Mouse (Mus musculus) limb, embryonic 10.5 days (tissue): Measurements from ENCODE around the gene Trpm3. TPM values are rescaled to one million over a fixed set of nuclear protein-coding genes. Genes with fewer than 3 reads are reported as not detected.

Experiments
- DNase-seq: peaks from one replicate; pipeline ENCODE4 v3.0.0-alpha.2; 2017; ENCODE audit warnings: low spot score
- H3K27ac ChIP-seq: fragments of 300-500 bp; sonication (generic); 2 replicates; pipeline ENCODE4 v1.5.1; 2016; ENCODE audit warnings: mild to moderate bottlenecking
- H3K27me3 ChIP-seq: fragments of 300-500 bp; sonication (generic); 2 replicates; pipeline ENCODE4 v1.6.1; 2016; ENCODE audit warnings: low read depth, mild to moderate bottlenecking; ENCODE audit not compliant: poor library complexity, severe bottlenecking
- H3K36me3 ChIP-seq: fragments of 300-500 bp; sonication (generic); 2 replicates; pipeline ENCODE4 v1.6.1; 2016; ENCODE audit warnings: mild to moderate bottlenecking, moderate library complexity
- H3K4me1 ChIP-seq: fragments of 300-500 bp; sonication (generic); 2 replicates; pipeline ENCODE4 v1.6.1; 2016
- H3K4me3 ChIP-seq: fragments of 300-500 bp; sonication (generic); 2 replicates; pipeline ENCODE4 v1.5.1; 2016; ENCODE audit warnings: mild to moderate bottlenecking, moderate library complexity
- H3K9me3 ChIP-seq: fragments of 300-500 bp; sonication (generic); replicated peaks from 2 replicates; pipeline ENCODE4 v1.6.1; 2016; ENCODE audit warnings: mild to moderate bottlenecking
- WGBS: fragments of 180-500 bp; shearing (Covaris S2); methylation state at CpG from one replicate; pipeline ENCODE4 v1.1.7; 2016; 5-methylcytosine and 5-hydroxymethylcytosine counted together
- polyA plus RNA-seq: library from polyadenylated mRNA; unstranded; fragments of >200 nt; fragmentation: Nextera tagmentation; extraction: Ambion mirVana; gene quantifications from 2 replicates; pipeline ENCODE4 v1.2.1, GENCODE M21; 2016

Gene Trpm3
- polyA plus RNA-seq = 0.49 and 0.93 TPM in 2 replicates

DNA sequence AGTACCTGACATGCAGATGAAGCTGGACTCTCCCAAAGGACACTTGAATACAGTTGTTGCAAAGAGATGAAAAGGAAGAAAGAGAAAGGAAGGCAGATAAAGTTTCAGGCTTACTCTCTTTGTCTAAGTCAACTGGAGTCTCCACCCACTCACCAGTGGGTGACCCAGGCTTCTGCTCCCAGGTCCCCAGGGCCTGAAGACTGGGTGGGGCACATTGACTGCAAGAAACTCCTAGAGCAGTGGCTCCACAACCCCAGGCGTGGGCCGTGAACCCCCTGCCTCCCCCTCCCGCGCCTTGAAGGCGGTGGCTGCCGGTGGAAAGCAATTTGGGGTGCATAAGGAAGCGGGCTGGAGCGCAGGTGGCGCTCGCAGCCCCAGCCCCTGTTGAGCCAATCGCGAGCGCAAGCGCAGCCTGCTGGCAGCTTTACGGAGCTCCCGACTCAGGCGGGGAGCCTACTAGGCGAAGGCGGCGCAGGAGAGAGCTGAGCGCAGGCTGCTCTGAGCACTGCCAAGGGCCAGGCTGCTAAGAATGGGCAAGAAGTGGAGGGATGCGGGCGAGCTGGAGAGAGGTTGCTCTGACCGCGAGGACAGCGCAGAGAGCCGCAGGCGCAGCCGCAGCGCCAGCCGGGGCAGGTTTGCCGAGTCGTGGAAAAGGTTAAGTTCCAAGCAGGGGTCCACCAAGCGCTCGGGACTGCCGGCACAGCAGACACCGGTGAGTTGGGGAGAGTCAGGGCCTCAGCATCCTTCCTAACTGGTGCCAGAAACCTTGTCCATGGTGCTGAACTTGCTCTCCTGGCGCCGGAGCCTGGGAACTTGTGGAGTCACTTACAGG, at the start of gene Trpm3:
Trpm3 (plus strand) TSS at position 457 of the 832 bp plus-strand sequence.
- H3K4me1 ChIP-seq = peaks cover 7% of the 10 kb centered on the region
- H3K27me3 ChIP-seq = 0 out of 2 replicates have a peak, but pooled peaks cover 11% of the 10 kb centered on the region
- no peak within 1 kb of the TSS for H3K27ac ChIP-seq
- no peaks in the 10 kb centered on the region for H3K36me3 ChIP-seq
- peak within 1 kb of the TSS; percentile 44 for H3K4me3 ChIP-seq
- peak; percentile 89 for DNase-seq
- no peaks in the 10 kb centered on the region for H3K9me3 ChIP-seq
- WGBS = 1% methylated on average over 39 of the region's 39 CpGs

GRCm38 (mm10) chr19:22100582-22100981, 38.3 kb upstream of the Trpm3 start:
- no peak overlapping the region for H3K27ac ChIP-seq
- no peaks in the 10 kb centered on the region for H3K27me3 ChIP-seq
- H3K4me1 ChIP-seq = no peaks in the 10 kb centered on the region
- 67% methylated on average over 4 of the region's 4 CpGs for WGBS
- no peaks in the 10 kb centered on the region for H3K36me3 ChIP-seq
- no peak overlapping the region for H3K4me3 ChIP-seq
- DNase-seq = no peak
- H3K9me3 ChIP-seq = no peaks in the 10 kb centered on the region

DNA sequence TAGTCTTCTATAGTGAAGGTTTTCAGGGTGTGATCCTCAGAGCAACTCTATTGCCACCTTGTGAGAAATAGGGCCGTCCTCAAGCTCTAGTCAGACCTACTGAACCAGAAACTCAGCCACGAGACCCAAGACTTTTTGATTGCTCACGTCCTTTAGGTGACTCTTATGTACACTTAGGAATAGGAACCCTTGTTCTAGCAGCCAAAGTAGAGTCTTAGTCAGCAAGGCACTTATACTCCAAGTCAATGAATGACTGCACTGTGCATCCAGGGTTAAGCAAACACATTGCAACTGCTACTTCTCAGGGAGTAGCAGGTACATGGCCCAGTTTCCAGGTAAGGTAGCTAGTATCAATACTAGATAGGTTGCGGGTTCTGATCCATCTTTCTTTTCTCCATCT, 35.0 kb upstream of the Trpm3 start:
- WGBS = 88% methylated on average over 4 of the region's 4 CpGs

DNA sequence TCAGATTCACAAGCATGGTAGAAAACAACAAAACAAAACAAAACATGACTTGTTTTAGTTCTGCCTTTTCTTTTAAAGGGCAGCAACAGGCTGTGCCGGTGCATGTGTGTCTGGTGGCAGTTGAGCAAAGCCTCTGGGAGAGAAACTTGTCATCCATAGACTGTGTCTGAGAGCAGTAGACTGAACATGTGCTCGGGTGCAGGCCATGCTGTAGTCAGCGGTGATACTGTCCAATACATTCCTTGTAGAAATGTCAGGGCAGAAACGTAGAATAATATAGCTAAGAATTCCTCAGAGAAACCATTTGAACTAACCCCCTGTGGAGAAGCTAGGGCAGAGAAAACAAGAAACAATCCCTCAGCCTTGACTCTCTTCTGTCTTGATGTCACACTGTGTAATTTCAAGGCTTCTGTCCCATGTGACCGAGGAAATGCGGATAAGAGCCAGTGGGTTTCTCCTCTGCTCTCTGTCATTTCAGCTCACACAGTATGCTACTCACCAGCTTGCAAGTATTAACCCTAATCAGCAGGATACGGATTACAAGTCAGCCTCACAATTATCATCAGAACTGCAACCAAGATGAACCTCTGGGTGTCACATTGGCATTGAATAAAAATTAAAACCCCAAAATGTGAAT, 33.9 kb upstream of the Trpm3 start:
- no peak for DNase-seq
- Histone ChIP-seq H3K9me3 (no peaks in the 10 kb centered on the region), H3K27ac (no peak overlapping the region), H3K4me3 (no peak overlapping the region), H3K36me3 (no peaks in the 10 kb centered on the region), H3K27me3 (no peaks in the 10 kb centered on the region), H3K4me1 (no peaks in the 10 kb centered on the region)
- WGBS = 84% methylated on average over 7 of the region's 7 CpGs

More for the DNA sequence above, 35.0 kb upstream of the Trpm3 start:
- DNase-seq = no peak
- Histone ChIP-seq H3K4me1 (no peaks in the 10 kb centered on the region), H3K9me3 (no peaks in the 10 kb centered on the region), H3K27me3 (no peaks in the 10 kb centered on the region), H3K27ac (no peak overlapping the region), H3K36me3 (no peaks in the 10 kb centered on the region), H3K4me3 (no peak overlapping the region)

DNA sequence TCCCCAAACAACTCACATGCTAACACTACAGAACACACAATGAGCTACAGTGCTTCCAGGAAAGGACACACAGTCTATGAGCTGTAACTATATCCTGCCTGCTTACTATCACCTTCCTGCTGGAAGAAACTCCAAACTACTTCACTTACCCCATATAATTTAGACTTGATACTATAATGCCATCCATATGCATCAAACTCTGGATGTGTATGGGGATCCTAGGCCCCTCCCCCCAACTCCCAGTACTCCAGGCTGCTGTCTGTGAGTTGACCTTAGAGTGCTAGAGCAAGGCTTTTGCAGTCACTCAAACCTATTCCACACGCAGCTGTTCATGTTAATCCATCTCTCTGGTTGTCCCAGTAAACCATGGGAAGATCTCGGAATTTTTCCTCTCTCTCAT, 33.2 kb upstream of the Trpm3 start:
- no peak for DNase-seq
- 58% methylated on average over 2 of the region's 2 CpGs for whole genome bisulfite sequencing

GRCm38 (mm10) chr19:22108893-22109463, 29.9 kb upstream of the Trpm3 start:
- Histone ChIP-seq H3K36me3 (no peaks in the 10 kb centered on the region), H3K9me3 (no peaks in the 10 kb centered on the region), H3K4me1 (no peaks in the 10 kb centered on the region), H3K27me3 (no peaks in the 10 kb centered on the region), H3K4me3 (no peak overlapping the region), H3K27ac (no peak overlapping the region)
- DNase-seq = no peak
- WGBS = 89% methylated on average over 8 of the region's 8 CpGs

More for the DNA sequence above, 33.2 kb upstream of the Trpm3 start:
- H3K27ac ChIP-seq = no peak overlapping the region
- no peaks in the 10 kb centered on the region for H3K9me3 ChIP-seq
- H3K4me3 ChIP-seq = no peak overlapping the region
- no peaks in the 10 kb centered on the region for H3K4me1 ChIP-seq
- no peaks in the 10 kb centered on the region for H3K27me3 ChIP-seq
- H3K36me3 ChIP-seq = no peaks in the 10 kb centered on the region

DNA sequence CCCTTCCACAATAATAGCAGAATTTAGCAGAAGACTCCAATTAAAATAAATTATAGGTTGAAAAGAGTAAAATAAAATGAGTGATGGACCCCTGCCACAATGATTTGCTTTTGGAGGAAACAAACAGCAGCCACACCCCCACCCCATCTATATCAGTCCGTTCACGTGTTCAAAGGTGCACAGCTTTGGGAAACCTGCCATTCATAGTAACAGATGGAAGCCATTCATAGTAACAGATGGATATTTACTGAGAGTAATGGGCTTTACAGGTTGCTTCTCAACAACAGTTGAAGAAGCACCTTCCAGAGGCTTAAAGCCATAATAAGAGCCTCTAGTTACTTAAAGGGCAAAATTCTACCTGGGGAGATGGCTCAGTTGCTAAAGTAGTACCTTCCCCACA, 17.9 kb upstream of the Trpm3 start:
- Histone ChIP-seq H3K27me3 (no peaks in the 10 kb centered on the region), H3K27ac (no peak overlapping the region), H3K4me3 (no peak overlapping the region), H3K4me1 (no peaks in the 10 kb centered on the region), H3K36me3 (no peaks in the 10 kb centered on the region), H3K9me3 (no peaks in the 10 kb centered on the region)
- 92% methylated on average over 2 of the region's 2 CpGs for WGBS
- DNase-seq = no peak

DNA sequence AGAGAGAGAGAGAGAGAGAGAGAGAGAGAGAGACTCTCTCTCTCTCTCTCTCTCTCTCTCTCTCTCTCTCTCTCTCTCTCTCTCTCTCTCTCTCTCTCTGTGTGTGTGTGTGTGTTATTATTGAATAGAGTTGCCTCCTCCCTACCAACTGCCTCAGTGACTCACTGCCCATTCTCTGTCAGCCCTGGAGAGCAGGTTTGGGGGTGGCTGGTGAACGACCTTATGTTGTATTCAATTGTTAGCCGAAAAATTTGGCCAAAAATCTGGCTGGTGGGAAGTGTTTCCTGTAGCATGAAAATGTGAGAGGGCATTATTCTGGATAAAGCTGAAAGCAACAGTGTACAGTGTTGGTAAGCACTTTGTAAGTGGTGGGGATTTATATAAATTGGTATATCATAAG, 17.2 kb upstream of the Trpm3 start:
- H3K4me3 ChIP-seq = no peak overlapping the region
- H3K27ac ChIP-seq = no peak overlapping the region
- no peaks in the 10 kb centered on the region for H3K9me3 ChIP-seq
- no peak for DNase-seq
- no peaks in the 10 kb centered on the region for H3K27me3 ChIP-seq
- WGBS = 84% methylated on average over 2 of the region's 2 CpGs
- no peaks in the 10 kb centered on the region for H3K36me3 ChIP-seq
- H3K4me1 ChIP-seq = no peaks in the 10 kb centered on the region

DNA sequence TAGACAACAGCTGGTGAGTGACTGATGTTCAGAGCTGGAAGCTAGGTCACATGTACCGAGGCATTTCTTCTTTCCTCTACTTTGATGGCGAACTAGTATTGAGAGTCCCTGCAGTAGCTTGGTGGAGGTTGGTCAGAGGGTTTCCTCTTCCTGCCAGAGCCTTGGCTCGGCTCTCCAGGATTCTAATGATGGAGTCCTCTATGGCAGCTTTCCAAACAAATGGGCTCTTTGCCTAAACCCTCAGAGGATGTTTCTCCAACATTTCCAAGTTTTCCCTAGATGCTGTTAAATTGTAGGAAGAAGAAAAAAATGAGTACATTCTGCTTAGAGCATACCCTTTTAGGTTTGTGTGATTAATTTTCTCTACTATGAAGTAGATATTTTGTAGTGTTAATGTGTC, 6.2 kb upstream of the Trpm3 start:
- Histone ChIP-seq H3K9me3 (no peaks in the 10 kb centered on the region), H3K36me3 (no peaks in the 10 kb centered on the region), H3K4me1 (no peaks in the 10 kb centered on the region), H3K27me3 (no peaks in the 10 kb centered on the region), H3K4me3 (no peak overlapping the region), H3K27ac (no peak overlapping the region)
- no peak for DNase-seq
- WGBS = 86% methylated on average over 3 of the region's 3 CpGs

- Histone ChIP-seq H3K36me3 (no peaks in the 10 kb centered on the region), H3K27ac (no peak overlapping the region), H3K4me3 (no peak overlapping the region), H3K9me3 (no peaks in the 10 kb centered on the region), H3K27me3 (no peaks in the 10 kb centered on the region), H3K4me1 (no peaks in the 10 kb centered on the region)
- WGBS = 79% methylated on average over 4 of the region's 4 CpGs
- DNase-seq = no peak
These were observed 39.7 kb downstream of the Trpm3 start for GRCm38 (mm10) chr19:22178549-22178948.

DNA sequence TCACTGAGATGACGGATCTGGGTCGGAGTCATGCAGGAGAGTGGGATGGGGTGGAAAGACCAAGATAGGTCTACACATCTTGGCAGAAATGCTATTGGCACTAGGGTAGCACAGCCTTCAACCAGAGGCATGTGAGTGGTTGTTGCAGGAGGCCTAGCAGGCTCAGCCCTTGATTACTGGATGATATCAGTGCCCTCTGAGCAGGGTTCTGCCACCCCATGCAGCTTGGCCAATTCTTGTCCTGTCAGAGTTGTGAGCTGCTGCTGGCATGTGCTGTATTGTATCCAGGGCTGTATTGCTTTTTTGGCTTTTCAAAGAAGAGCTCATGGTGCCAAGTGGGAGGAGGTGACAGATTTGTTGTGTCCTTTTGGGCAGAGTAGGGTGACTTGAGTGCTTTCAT, 40.2 kb downstream of the Trpm3 start:
- no peaks in the 10 kb centered on the region for H3K36me3 ChIP-seq
- no peak overlapping the region for H3K27ac ChIP-seq
- no peak for DNase-seq
- H3K4me3 ChIP-seq = no peak overlapping the region
- no peaks in the 10 kb centered on the region for H3K4me1 ChIP-seq
- 98% methylated on average over 2 of the region's 2 CpGs for WGBS
- no peaks in the 10 kb centered on the region for H3K9me3 ChIP-seq
- H3K27me3 ChIP-seq = no peaks in the 10 kb centered on the region

DNA sequence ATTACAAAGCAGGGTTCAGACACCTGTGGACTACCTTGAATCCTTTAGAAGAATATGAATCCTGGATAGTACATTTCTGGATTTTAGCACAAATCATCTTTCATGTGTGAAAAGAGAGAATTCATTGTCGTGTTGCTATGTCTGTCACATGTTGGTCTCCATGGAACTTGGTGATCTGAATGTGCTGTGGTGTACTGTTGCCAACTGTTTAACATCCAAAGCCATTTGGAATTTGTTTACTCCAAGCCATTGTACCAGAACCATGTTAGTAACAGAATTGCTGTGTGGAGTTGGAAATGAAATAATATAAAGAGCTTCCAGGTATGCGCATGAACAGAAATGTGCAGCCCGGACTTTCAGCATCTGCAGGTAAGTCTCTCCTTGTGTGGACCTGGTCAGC, 41.3 kb downstream of the Trpm3 start:
- no peaks in the 10 kb centered on the region for H3K27me3 ChIP-seq
- no peak overlapping the region for H3K4me3 ChIP-seq
- H3K27ac ChIP-seq = no peak overlapping the region
- no peaks in the 10 kb centered on the region for H3K9me3 ChIP-seq
- 87% methylated on average over 3 of the region's 3 CpGs for WGBS
- H3K36me3 ChIP-seq = no peaks in the 10 kb centered on the region
- H3K4me1 ChIP-seq = no peaks in the 10 kb centered on the region
- DNase-seq = no peak

GRCm38 (mm10) chr19:22189716-22190115, 50.9 kb downstream of the Trpm3 start:
- H3K4me1 ChIP-seq = no peaks in the 10 kb centered on the region
- H3K27ac ChIP-seq = no peak overlapping the region
- H3K9me3 ChIP-seq = no peaks in the 10 kb centered on the region
- H3K27me3 ChIP-seq = no peaks in the 10 kb centered on the region
- 93% methylated on average over 1 of the region's 1 CpGs for WGBS
- no peak for DNase-seq
- no peak overlapping the region for H3K4me3 ChIP-seq
- no peaks in the 10 kb centered on the region for H3K36me3 ChIP-seq
